1 mouse cellular context compared by ENCODE assay signal in the genomic region with DNA sequence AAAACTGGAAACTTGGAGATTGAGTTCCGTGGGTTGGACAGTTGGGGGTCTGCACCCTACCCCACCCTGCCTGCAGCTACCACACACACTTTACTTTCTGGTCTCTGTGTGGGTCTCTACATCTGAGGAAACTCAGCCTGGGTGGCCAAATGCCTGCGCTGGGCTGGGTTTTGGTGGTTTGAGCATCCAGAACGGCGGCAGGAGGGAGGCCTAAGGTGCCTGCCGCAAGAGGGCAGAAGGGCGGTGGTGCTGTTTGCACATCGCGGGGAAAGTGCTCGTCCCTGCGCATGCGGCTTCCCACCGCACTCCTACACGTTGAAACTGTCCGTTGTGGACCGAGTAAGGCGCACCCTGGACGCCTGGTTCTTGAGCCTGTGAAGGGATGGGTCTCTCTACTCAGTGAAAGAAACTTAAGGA.
TF ChIP-seq lines count a peak whose summit lies in the region.

No protein-coding gene starts in this region.

TF ChIP-seq in MEL, 35 proteins besides CTCF, POLR2A, EP300 and RAD21 (continued from another document):
- TF ChIP-seq MAZ (IDR thresholded peaks at IDR 0.05; ENCODE audit: low read depth, low read length) (no peak), KAT2A (conservative IDR thresholded peaks at IDR 0.05; ENCODE audit: low read depth, low read length) (no peak), SMC3 (IDR thresholded peaks at IDR 0.05; ENCODE audit: low read depth, low read length) (peak; percentile 52), CHD2 (IDR thresholded peaks at IDR 0.05; ENCODE audit: low read length) (no peak), POLR2AphosphoS2 (IDR thresholded peaks at IDR 0.05; ENCODE audit: low read length) (no peak), CHD1 (IDR thresholded peaks at IDR 0.05; ENCODE audit: low read depth, low read length) (no peak), SIN3A (IDR thresholded peaks at IDR 0.05; ENCODE audit: low read length) (no peak)
TF ChIP-seq in MEL: peak in this region for 6.
